Mouse (Mus musculus): ENCODE results near the gene Vps37c.

Vps37c gene

DNA sequence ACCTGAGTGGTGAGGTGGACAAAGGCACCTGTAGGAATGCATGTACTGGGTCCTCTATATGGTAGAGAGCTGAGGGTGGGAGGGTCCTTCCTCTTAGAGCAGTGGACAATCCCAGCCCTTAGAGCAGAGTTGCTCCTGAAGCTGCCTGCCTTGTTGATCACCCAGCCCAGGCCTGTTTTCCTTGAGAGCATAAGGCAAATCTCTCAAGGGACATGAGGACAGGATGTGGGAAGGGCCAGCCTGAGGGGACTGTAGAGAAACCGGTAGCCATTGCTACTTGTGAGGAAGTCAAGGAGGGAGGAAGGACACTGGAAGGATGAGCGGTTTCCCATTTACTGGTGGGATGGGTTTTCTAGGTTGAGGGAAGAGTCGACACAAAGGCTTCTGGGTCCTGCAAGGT lies 54.0 kb downstream of the Vps37c start:
- no peak for DNase-seq

DNA sequence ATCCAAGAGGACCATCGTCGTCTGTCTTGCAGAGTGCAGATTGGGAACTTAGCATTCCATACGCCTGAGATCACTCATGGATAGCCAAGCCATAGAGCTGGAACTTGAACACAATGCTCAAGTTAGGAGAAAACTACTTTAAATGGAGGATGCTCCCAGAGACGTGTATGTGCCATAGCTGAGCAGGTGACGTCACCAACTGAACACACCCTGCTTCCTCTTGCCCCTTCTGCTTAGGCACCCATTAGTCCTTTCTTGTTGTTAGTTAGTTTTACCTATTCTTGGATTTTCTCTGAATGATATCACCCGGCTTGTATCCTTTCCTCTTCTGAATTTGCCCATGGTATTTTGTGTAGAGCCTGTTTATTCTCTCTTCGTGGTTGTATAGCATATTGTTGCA lies 58.6 kb downstream of the Vps37c start:
- DNase-seq: no peak

DNA sequence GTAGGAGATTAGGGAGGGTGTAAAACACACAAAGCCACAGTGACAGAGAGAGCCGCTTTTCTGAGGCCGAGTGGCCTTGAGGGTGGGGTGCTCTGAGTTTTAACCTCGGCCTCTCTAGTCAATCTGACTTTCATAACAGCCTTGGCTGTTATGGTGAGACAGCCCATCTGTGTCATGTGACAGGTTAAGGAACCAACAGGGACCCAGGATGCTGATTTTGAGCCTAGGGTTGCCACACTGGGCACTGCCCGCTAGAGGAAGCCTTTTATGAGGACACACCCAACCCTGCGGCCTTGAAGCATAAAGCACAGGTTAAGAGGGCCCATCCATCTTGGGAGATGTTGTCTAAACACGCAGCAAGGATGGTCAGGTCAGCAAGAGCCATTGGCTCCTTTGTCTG lies 59.2 kb downstream of the Vps37c start:
- DNase-seq: no peak

DNA sequence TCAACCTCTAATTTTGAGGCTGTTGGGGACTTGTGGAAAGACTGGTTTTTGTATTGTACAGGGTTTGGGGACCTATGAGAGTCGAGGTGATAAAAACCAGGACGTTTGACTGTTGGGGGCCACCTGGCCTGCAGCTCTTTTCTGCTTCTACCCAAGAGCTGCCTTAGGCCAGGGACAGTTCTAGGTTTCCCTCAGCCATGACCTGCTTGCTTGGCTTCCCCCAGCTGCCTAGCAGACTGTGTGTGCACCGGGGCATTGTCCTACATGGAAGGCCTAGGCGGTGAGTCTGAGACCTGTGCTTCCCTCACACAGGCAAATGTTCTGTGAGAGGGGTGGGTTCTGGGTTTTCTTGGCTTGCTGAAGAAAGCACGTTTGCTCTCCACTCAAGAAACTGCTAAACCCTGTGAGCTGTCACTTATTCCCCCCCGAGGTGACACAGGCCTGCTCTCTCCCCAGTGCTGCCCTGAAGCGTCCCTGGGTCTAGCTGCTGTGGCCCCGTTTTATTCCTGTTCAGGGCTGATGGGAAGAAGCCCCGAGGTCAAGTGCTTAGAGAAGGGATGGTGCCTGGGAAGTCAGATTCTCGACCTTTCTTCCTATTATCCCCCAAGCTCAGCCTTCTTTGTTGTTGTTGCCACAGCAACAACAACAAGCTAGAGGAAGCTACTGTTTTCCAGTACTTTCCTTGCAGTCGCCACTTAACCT lies 60.0 kb downstream of the Vps37c start:
- no peak for DNase-seq

DNA sequence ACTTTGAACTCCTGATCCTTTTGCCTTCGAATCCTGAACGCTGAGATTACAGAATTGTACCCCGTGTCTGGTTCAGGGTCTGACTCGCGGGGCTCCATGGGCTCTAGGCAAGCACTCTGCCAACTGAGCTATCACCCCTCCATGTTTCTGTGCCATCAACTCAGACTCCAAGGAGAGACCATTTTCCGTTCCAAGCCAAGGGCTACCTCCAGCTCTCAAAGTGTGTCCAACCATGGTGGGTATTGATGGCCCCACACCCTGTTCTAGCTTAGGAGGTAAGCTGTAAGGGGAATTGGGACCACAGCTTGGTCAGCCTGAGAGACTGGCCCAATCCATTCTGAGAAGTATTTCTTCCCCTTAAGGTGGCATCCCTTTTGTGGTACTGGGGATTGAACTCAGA lies 60.8 kb downstream of the Vps37c start:
- no peak for DNase-seq

DNA sequence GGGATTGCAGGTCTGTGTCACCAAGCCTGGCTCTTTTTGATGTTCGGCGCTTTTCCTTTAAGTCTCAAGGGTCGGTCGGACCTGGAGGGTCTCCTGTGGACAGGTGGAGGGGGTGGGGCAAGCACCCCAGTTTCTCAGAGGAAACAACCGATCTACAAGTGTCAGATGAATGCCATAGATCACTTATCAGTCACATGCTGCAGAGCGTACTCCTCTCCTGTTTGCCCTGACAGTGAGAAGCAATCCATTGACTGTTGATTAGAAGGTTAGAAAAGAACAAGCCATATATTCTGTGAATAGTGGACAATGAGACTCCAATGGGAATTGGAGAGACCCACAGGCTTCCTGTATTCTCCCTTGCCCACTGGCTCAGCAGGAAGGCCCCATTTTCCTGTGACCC lies 61.6 kb downstream of the Vps37c start:
- DNase-seq: no peak

DNA sequence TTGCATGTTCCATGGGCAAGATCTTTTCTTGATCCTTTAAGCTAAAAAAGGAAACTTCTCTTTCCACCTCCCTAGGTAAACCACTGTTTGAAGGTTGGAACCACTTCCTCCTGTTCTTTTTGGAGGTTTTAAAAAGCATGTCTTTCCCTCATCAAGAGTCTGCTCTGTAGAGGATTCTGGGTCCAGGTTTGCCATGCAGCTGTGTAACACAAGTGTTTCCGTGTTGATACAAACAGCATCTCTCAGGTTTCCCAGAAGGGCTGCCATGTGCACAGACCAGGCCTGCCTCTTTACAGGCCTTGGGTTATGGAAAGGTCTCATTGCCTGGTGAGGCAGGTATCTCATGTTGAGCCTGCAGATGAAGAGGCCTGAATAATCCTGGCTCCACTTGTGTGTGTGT lies 63.1 kb downstream of the Vps37c start:
- DNase-seq: no peak

DNA sequence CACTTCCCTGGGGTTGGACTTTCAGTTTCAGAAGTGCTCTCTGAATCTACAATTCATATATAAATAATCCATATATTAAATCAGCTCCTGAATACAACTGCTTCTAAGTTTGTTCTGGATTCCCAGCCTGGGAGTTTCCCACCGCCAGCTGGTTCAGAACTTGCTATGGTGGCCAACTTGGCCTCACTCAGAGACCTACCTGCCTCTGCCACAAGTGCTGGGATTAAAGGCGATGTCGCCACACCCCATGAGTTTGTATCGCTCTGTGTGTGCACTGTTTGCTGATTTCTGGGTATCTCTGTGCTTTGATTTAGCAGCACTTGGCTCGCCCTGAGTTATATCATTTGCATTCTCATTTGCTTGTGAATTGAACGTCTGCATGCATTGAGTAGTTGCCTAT lies 63.6 kb downstream of the Vps37c start:
- no peak for DNase-seq

DNA sequence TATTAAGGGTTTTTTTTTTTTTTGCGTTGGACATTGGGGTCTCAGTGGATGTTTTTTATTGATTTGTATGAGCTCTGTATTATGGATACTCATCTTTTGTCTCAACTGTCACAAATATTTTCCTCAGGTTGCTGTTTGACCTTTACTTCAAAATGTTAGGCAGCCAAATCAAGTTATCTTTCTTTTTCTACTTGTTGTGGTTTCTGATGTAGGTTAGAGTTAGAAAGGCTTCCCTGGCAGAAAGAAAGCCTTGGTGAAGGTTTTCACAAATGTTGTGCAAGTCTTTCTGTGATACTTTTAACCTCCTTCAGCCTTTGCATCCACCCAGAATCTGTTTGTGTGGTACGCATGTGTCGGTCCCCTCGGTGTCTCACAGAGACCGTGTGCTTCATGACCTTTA lies 64.1 kb downstream of the Vps37c start:
- DNase-seq: no peak

DNA sequence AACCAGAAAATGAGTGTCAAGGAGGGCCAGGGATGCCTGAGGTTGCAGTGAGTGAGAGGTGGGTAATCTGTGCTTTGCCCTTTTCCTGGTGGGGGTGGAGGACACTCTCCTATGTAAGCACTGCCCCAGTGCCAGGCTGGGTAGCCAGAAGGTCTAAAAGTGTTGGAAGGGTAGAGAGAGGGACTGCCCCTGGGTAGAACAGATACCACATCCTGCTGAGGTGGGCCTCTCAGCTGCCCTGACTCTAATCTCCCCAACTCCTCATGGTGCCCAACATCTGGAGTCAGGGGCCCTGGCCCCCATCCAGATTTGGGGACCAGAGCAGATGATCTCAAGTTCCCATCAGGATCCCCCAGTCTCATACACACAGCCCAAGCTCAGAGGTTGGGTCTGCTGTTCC lies 68.6 kb downstream of the Vps37c start:
- no peak for DNase-seq

DNA sequence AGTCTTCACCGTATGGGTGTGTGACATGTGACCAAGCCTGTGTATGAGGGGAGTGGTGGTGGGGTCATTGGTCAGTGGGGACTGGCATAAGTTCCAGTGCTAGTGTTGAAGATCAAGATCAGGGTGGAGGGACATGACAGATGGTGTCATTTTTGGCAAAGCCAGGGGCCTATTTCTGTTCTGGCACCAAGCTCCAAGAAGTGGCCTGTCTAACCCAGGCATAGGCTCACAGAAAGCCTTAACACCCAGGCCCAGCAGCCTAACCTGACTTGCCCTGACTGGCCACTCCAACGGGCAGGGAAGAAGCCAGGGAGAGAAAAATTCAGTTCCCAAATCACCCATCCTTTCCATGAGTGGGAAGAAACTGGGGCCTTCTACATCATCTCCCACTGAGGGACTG lies 69.0 kb downstream of the Vps37c start:
- peak; percentile 78 for DNase-seq

DNA sequence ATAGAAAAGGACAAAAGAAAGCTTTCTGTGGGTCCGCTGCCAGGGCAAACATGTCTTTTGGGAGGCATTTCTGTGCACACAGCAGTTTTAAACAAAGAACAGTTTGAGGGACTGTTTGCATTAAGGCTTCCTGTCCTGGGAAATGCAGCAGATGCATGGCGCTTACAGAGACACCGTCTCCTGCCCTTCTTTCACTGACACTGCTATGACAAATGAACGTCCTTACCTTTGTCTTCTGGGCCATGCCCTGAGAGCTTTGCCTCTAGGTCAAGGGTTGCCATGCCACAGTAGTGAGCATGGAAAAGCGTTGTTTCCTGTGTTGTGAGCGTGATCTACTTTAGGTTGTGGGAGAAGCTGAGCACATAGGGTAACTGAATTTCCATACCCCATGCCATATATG lies 70.2 kb downstream of the Vps37c start:
- DNase-seq: no peak

DNA sequence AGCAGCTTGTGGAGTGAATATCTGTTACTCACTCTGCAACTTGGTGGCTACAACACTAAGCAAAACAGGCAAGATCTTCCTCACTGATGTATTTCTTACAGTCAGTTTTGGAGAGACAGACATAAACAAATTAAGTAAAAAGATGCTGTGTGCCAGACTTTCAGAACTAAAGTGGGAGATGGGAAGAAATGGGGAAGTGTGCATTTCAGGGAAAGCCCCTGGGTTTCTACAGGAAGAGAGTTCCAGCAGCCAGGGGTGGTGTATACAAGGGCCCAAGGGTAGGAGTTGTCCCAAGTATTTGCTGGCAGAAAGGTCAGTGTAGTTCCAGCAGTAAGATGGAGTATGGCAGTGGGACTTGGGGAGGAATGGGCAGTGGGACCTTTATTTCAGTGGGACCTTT lies 71.0 kb downstream of the Vps37c start:
- no peak for DNase-seq

DNA sequence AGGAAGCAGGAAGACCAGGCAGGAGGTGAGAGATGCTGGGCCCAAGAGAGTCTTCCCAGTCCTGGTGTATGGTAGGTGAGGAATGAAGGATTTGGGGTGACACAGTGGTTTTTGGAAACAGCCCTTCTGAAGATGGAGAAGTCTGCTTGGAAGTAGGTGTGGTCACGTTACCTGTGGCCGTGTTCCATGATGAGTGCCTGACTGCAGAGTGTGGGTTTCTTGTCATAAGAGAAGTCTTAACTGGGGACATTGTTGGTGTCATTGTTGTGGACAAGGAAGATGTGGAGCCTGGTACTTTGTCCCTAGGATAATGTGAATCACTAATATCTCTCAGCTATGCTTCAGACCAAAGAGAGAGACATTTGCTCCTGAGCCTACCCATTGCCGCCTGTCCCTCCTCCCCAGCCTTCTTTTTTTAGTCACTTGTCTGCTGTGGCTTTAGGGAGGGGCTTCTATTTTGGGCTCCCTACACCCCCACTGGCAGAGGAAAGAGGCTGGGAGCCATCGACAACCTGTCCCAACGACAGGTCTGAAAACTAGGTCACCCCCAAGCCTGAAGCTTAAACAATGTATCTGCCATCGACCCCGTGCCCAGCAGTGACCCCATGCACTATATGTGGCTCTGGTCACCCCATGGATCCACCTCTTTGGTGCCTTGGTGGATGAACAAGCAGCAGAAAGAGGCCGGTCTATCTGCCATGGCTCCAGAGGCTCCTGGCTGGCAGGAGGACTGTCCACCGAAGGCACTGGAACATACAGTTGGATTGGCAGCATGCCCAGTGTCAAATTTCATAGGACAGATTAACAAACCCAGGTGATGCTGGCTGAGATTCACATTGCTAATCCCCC lies 71.7 kb downstream of the Vps37c start:
- DNase-seq: peak; percentile 80

DNA sequence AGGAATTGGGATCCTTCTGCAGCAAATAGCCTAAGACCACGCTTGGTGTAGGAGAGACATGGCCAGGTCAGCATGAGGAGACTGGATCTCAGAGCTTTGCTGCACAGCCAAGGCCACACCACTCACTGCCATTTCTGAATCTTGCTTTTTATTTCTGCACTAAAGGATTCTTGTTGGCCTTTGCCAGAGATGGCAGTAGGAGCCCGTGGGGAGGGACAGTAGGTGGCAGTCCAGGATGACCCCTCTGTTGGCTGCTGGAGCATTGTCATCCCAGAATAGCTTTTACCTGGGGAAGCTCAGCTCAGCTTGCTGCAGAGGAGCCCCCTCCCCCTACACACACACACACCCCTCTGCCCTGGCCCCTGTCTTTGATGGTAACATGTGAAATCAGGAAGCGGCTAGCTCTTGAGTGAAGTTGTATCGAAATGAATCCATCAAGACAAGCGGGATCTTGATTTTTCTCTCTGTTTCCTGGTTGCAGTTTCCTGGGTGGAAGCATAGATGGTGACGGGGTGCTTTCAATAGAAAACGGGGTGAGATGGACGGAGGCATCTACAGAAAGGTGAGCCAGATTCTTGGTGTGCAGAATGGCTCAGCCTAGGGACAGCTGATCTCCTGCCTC lies 73.4 kb downstream of the Vps37c start:
- DNase-seq: no peak

DNA sequence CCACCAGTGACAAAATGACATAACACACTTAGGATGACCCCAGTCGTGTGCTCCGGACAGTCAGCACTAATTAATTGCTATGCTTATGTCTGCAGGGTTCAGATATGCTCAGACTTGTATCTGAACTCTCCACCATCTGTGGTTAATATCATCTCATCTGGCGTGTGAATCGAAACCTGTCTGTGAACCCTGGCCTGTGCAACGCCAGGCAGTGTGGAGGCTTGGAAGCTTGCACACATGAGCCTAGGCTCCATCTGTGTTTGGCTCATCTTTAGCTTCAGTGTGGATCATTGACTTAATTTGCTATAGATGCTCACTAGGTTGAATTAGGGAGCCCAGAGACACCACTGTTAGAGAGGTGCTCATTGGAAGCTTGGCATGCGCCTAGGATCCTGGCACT lies 73.9 kb downstream of the Vps37c start:
- no peak for DNase-seq

DNA sequence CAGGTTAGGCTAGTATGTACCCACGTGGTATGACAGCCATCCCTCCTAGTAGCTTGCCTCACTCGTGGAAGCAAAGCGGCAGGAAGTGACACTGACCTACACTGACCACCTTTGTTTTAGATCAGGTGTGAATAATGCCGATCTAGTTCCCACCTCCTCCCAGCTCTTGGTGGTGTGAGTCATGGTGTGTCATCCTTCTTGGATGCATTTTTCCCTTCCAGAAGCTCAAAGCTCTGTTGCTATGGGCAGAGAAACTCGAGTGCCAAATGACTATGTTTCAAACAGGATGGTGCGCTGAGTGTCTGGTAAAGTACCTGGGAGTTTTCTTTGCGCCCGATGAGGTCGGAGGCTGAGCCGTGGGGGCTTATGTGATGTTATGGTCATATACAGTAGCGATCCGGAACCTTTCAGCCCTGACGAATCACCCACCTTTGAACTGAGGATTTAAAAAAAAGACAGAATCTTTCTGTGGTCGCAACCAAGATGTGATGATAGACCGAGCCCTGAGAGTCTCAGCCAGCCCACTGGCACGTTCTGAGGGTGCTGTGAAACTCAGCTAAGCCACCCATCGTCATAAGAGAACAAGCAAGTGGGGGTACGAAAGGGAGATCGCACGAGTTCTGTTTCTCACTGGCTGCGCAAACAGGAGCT lies 75.0 kb downstream of the Vps37c start:
- no peak for DNase-seq

Data from cerebellum, adult 11-12 months (tissue).